Mouse (Mus musculus) bone marrow, adult 2 months (tissue): Measurements from ENCODE around the gene Hsd17b7. TPM values are rescaled to one million over a fixed set of nuclear protein-coding genes. Genes with fewer than 3 reads are reported as not detected.
"Not testable (repeated sequence)": the region's sequence is repeated elsewhere in the genome, so short reads cannot be mapped to it uniquely, and the experiment has no call there.

Experiments used
- H3K27ac ChIP-seq: fragments of 200-500 bp; 2 replicates; pipeline ENCODE4 v1.5.1; 2012; ENCODE audit warnings: low read depth, mild to moderate bottlenecking, control low read depth, inconsistent platforms, low read length; ENCODE audit not compliant: control insufficient read depth, poor library complexity, insufficient read depth
- H3K4me1 ChIP-seq: fragments of 200-500 bp; 2 replicates; pipeline ENCODE4 v1.6.1; 2011; ENCODE audit warnings: low read length; ENCODE audit not compliant: control insufficient read depth, insufficient read depth
- H3K4me3 ChIP-seq: fragments of 200-500 bp; replicated peaks from 2 replicates; pipeline ENCODE3; 2011; ENCODE audit warnings: mild to moderate bottlenecking, low read depth, low read length, control low read depth; ENCODE audit not compliant: control insufficient read depth
- CTCF ChIP-seq: fragments of 200-500 bp; IDR thresholded peaks from 2 replicates; pipeline ENCODE4 v1.5.1; 2011; ENCODE audit warnings: low read length, control low read depth; ENCODE audit not compliant: control insufficient read depth, insufficient read depth
- POLR2A ChIP-seq: fragments of 200-500 bp; IDR thresholded peaks from 2 replicates; pipeline ENCODE4 v1.6.1; 2011; ENCODE audit warnings: low read depth, mild to moderate bottlenecking, control low read depth, low read length, borderline replicate concordance; ENCODE audit not compliant: control insufficient read depth
- WGBS: fragments of 180-500 bp; shearing (Covaris S2); methylation state at CpG from one replicate; pipeline ENCODE4 v1.1.7; 2018; 5-methylcytosine and 5-hydroxymethylcytosine counted together
- polyA plus RNA-seq: library from polyadenylated mRNA; stranded (reverse); fragments of >200 nt; gene quantifications from 2 replicates; pipeline ENCODE4 v1.2.4, GENCODE M21; 2011; ENCODE audit warnings: low replicate concordance; ENCODE audit not compliant: missing spikeins, insufficient read depth, insufficient read length

Gene Hsd17b7
- polyA plus RNA-seq: 1.0 and 1.1 TPM in 2 replicates

- 1% methylated on average over 48 of the region's 48 CpGs for WGBS
- TF ChIP-seq CTCF: no peak
- peak; percentile 65 for TF ChIP-seq POLR2A
- H3K27ac ChIP-seq: no peak within 1 kb of the TSS
- peak within 1 kb of the TSS; percentile 73 for H3K4me3 ChIP-seq
- no peaks in the 10 kb centered on the region for H3K4me1 ChIP-seq
Measured at GRCm38 (mm10) chr1:169968792-169969515, at the start of gene Hsd17b7. Hsd17b7 (minus strand) TSS chr1:169969241.

GRCm38 (mm10) chr1:170014784-170015183 is 45.7 kb upstream of the Hsd17b7 start:
- H3K27ac ChIP-seq: no peak overlapping the region
- 81% methylated on average over 3 of the region's 3 CpGs for WGBS
- H3K4me3 ChIP-seq: no peak overlapping the region
- TF ChIP-seq CTCF: no peak
- no peak for TF ChIP-seq POLR2A
- H3K4me1 ChIP-seq: no peaks in the 10 kb centered on the region

GRCm38 (mm10) chr1:170010716-170011505 is 41.9 kb upstream of the Hsd17b7 start:
- Histone ChIP-seq H3K27ac (no peak overlapping the region), H3K4me1 (no peaks in the 10 kb centered on the region), H3K4me3 (no peak overlapping the region)
- TF ChIP-seq CTCF (no peak), POLR2A (no peak)
- 83% methylated on average over 15 of the region's 15 CpGs for WGBS

- WGBS: 84% methylated on average over 1 of the region's 1 CpGs
- H3K27ac ChIP-seq: no peak overlapping the region
- no peak overlapping the region for H3K4me3 ChIP-seq
- TF ChIP-seq CTCF (no peak), POLR2A (no peak)
- no peaks in the 10 kb centered on the region for H3K4me1 ChIP-seq
Measured at GRCm38 (mm10) chr1:170009296-170009695, 40.3 kb upstream of the Hsd17b7 start.

GRCm38 (mm10) chr1:170008432-170009220 is 39.6 kb upstream of the Hsd17b7 start:
- Histone ChIP-seq H3K27ac (no peak overlapping the region), H3K4me1 (no peaks in the 10 kb centered on the region), H3K4me3 (no peak overlapping the region)
- WGBS: 72% methylated on average over 13 of the region's 13 CpGs
- TF ChIP-seq POLR2A: no peak
- TF ChIP-seq CTCF: no peak

GRCm38 (mm10) chr1:170006516-170006915 is 37.5 kb upstream of the Hsd17b7 start:
- Histone ChIP-seq H3K27ac (no peak overlapping the region), H3K4me1 (no peaks in the 10 kb centered on the region), H3K4me3 (no peak overlapping the region)
- TF ChIP-seq CTCF (no peak), POLR2A (no peak)
- WGBS: 60% methylated on average over 5 of the region's 5 CpGs

GRCm38 (mm10) chr1:170005297-170005696 is 36.3 kb upstream of the Hsd17b7 start:
- Histone ChIP-seq H3K27ac (no peak overlapping the region), H3K4me1 (no peaks in the 10 kb centered on the region), H3K4me3 (no peak overlapping the region)
- WGBS: 67% methylated on average over 3 of the region's 3 CpGs
- TF ChIP-seq POLR2A (no peak), CTCF (no peak)

GRCm38 (mm10) chr1:169993901-169994300 is 24.9 kb upstream of the Hsd17b7 start:
- H3K27ac ChIP-seq, H3K4me1 ChIP-seq, H3K4me3 ChIP-seq: not testable (repeated sequence)
- WGBS: 76% methylated on average over 6 of the region's 6 CpGs
